Mouse (Mus musculus): Measurements from ENCODE around the gene Mettl16.

Mettl16 gene

DNA sequence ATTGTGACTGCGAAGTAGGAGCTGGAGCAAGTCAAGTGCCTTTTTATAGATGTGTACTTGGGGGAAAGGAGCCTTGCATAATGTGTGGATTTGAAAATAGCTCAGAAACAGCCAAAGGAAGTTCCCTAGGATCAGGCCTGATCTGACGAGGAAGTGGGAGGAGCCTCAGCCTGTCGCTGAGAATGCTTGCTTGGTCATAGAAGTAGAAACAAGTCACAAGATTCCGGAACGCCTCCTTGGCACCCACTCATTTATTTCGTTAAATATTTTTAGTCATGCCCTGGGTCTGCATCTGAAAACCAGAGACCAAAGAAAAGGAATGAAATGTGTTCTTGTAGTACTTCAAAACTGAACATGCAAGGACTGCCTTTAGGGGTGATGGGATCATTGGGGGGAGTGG is 68.3 kb downstream of the Mettl16 start:
- in situ Hi-C loops (cut with MboI; ENCODE audit: low pct_unique_long_range_greater_than_20kb in 1 of 2, low sequenced_read_pairs in 2 of 2, unreplicated experiment in 1 of 2): no loop called here

DNA sequence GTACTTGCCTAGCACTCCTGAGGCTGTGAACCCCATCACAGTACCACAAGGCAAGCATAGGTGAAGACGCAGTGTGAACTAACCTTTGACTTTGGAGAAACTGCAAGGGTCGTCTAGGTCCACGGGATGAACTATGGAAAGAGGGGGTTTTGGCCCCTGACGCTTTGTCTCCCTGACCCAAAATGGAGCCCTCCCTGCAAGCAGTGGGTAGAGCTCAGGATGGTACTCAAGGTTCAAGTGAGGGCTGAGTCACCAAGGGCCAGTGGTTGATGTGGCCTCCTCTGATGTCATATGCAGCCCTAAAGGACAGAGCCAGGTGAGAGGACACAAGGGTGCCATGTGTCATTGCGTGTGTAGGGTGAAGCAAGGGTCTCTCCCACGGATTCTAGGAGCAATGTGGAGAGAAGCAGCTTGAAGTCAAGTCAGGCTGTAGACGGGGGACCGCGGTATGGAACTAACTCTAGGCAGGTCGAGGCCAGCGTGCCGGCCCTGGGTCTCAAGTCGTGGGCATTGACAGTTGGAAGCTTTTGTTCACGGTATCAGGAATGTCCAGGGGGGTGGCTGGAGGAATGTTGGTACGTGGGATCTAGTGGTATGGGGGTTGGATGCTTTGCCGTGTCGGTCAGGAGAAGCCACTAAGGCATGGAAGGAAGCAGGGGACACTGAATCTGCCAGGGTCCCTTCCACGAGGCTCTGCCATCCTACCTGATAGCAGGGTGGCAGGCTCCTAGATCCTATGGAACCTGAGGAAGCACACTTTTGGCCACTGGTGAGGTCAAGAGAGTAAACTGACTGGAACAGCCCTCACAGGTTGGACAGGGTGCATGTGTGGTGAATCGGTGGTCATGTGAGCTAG is 69.5 kb downstream of the Mettl16 start:
- in situ Hi-C loops (cut with MboI; ENCODE audit: low pct_unique_long_range_greater_than_20kb in 1 of 2, low sequenced_read_pairs in 2 of 2, unreplicated experiment in 1 of 2): no loop called here

DNA sequence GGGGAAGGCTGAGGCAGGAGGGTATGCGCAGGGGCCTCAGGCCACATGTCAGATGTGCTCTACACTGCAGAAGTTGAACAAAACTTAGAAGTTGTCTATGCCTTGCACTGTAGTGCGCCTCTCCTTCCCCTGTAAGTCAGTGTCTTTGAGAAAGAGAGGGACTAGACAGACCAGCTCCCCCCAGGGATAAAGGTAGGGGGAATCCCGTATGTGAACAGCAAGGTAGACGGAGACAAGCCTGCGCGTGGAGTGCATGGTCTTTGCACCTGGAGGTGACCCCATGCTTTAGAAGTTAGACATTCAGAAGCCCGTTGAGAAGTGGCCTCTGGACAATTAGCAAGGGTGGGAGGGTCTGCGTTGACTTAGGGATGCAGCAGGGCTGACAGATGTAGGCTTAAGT is 70.1 kb downstream of the Mettl16 start:
- in situ Hi-C loops (cut with MboI; ENCODE audit: low pct_unique_long_range_greater_than_20kb in 1 of 2, low sequenced_read_pairs in 2 of 2, unreplicated experiment in 1 of 2): no loop called here

DNA sequence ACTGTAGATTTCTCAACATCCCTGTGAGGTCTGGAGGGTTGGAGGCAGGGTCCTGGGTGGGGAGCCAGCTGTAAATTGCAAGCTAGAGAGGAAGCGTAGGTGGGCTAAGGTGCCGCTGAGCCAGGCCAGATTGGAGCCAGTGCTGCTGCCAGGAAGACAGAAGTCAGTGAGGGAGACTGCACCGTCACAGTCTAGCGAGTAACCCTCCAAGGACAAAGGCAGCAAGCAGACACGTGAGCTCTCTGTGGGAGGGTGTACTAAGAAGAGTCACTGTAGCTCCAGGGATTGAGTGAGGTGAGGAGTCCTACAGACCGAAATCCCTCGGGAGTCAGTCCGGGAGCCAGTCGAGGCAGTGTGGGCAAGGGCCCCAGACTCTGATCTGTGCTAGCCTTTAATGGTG is 70.7 kb downstream of the Mettl16 start:
- in situ Hi-C loops (cut with MboI; ENCODE audit: low pct_unique_long_range_greater_than_20kb in 1 of 2, low sequenced_read_pairs in 2 of 2, unreplicated experiment in 1 of 2): no loop called here

DNA sequence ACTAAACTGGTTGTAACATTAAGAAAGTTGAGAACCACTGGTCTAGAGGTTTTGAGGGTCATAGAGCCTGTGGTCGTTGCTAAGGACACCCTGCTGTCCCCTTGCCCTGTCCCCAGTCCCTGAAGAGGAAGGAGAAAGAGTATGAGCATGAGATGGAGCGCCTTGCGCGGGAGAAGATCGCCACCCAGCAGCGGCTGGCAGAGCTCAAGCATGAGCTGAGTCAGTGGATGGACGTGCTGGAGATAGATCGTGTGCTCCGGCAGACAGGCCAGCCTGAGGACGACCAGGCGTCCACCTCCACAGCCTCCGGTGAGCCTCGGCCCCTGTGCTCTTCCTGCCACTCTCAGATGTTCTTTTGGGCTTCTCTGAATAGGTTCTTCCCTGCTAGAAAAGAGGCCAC is 71.4 kb downstream of the Mettl16 start:
- in situ Hi-C loops (cut with MboI; ENCODE audit: low pct_unique_long_range_greater_than_20kb in 1 of 2, low sequenced_read_pairs in 2 of 2, unreplicated experiment in 1 of 2): no loop called here

DNA sequence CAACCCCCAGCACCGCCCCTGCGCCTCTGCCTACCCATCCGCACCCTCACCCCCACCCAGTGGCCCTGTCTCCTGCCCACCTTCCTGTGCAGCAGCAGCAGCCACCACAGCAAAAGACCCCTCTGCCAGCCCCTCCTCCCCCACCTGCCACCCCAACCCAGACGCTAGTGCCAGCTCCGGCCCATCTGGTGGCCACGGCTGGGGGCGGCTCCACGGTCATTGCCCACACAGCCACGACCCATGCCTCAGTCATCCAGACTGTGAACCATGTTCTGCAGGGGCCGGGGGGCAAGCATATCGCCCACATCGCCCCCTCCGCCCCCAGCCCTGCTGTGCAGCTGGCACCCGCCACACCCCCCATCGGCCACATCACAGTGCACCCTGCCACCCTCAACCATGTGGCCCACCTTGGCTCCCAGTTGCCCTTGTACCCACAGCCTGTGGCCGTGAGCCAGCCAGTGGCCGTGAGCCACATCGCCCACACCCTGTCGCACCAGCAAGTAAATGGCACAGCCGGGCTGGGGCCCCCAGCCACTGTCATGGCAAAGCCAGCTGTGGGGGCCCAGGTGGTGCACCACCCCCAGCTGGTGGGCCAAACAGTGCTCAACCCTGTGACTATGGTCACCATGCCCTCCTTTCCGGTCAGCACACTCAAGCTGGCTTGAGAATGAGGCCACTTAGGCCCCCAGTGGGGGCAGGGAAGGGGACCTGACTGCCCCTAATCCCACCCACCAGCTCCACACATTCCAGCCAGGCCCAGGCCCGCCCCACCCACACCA is 72.2 kb downstream of the Mettl16 start:
- in situ Hi-C loops (cut with MboI; ENCODE audit: low pct_unique_long_range_greater_than_20kb in 1 of 2, low sequenced_read_pairs in 2 of 2, unreplicated experiment in 1 of 2): no loop called here

DNA sequence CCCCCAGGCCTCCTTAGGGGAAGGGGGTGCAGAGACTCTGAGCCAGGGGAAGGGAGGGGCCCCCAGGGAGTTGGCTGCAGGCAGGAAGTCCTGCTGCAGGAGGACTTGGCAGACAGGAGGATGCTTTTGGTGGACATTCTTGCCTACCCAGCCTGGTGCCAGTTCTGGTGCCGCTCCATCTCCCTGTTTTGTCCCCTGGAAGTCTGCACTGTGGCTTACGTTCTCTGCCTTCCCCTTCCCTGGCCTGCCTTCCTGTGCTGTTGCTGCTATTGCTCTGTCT is 72.7 kb downstream of the Mettl16 start:
- in situ Hi-C loops (cut with MboI; ENCODE audit: low pct_unique_long_range_greater_than_20kb in 1 of 2, low sequenced_read_pairs in 2 of 2, unreplicated experiment in 1 of 2): no loop called here

DNA sequence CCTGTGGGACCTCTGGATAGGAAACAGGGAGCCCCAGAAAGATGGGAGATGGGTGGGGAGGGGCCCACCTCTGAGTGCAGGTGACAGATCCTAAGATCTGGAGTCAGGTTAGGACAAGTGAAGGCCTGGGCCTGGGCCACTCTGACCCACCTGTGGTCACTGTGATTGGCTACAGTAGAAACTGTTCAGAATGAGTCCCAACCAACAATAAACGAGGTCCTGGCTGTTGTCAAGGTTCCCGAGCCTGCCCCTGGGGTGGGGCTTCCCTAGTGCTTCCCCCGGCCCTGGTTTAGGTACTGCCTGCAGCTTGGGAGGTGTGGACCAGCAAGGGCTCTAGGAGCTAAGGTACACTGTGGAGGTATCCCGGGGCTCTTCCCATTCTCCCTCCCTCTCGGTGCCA is 73.1 kb downstream of the Mettl16 start:
- in situ Hi-C loops (cut with MboI; ENCODE audit: low pct_unique_long_range_greater_than_20kb in 1 of 2, low sequenced_read_pairs in 2 of 2, unreplicated experiment in 1 of 2): no loop called here

DNA sequence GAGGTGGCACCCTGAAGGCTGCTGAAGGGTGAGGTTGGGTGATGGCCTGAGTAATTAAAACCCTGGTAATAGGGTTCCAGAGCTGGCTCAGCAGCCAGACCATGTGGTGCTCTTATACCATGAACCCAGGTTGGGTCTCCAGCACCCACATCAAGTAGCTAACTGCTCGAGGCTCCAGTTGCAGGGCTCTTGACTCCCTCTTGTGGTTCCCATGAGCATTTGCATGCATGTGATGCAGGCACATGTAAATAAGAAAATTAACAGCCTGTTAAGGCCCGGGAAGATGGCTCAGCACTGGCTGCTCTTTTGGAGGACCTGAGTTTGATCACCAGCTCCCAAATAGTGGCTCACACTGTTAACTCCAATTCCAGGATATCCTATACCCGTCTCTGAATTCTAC is 75.2 kb downstream of the Mettl16 start:
- in situ Hi-C loops (cut with MboI; ENCODE audit: low pct_unique_long_range_greater_than_20kb in 1 of 2, low sequenced_read_pairs in 2 of 2, unreplicated experiment in 1 of 2): no loop called here

DNA sequence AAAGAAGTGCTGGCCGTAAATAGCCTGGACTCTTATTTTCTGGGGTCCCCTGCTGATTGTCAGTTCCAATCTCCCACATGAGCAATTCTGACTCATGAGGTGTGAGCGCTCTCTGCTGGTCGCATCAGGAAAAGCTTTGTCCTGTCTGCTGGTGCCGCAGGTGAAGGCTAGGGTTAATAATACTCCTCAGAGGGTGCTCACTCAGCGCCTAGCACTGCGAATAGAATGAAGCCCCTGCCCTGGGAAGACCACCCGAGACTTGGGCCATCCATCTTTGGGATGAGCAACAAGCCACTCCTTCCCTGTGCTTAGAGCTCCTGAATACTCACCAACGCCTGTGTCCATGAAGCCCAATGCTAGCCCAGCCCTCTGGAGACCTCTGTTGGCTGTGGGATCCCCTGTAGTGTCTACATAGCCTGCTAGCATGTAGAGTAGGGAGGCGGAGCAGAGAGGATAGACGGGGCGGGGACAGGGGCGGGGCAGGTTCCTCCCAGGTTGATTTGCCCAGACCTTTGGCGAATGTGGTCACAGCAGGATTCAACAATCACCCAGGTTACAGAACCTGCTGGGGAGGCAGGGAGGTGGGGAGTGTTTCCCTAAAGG is 77.4 kb downstream of the Mettl16 start:
- in situ Hi-C loops (cut with MboI; ENCODE audit: low pct_unique_long_range_greater_than_20kb in 1 of 2, low sequenced_read_pairs in 2 of 2, unreplicated experiment in 1 of 2): no loop called here

DNA sequence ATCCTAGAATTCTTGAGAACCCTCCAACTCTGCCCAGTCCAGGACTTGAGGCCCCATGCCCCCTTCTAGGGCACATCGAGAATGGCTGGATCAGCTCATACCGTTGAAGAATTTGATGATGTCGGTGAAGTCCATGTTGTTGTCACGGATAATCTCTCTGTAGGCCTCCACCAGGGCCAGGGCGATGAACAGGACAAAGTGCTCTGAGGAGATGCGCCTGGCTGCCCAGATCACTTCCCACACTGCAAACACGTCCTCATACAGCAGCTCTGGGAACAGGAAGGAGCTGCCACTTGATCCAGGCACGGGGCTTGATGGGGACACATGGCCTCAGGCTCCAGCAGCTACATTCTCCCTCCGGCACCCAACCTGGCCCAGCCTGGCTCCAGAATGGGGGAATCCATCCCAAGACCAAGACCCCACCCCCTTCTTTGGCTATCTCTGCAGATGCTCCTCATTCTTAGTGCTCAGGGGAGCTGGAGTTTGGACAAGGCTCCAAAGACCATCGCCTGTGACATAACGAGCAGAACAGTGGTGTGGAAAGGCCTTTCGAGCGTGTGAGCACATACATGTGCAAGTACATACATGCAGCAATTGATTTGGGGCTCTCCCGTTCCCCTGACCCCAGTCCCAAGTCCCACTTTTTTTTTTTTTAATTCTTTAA is 80.5 kb downstream of the Mettl16 start:
- in situ Hi-C loops (cut with MboI; ENCODE audit: low pct_unique_long_range_greater_than_20kb in 1 of 2, low sequenced_read_pairs in 2 of 2, unreplicated experiment in 1 of 2): no loop called here

DNA sequence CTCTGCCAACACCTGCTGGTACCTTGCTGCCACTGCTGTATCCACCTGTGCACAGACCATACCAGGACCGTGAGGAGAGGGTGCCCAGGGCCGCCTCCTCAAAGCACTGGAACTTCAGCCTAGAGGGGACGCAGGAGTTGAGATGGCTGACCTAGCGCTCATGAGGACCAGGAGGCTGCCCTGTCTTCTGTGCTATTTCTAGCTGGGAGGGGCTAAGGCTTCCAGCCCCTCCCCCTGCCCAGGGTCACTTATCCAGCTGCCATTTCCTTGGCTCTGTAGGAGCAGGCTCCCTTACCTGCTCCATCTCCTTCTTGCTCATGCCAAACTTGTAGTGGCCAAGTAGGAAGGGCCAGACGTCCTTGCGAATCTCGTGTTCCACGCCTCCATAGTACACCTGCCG is 87.1 kb downstream of the Mettl16 start:
- in situ Hi-C loops (cut with MboI; ENCODE audit: low pct_unique_long_range_greater_than_20kb in 1 of 2, low sequenced_read_pairs in 2 of 2, unreplicated experiment in 1 of 2): no loop called here

DNA sequence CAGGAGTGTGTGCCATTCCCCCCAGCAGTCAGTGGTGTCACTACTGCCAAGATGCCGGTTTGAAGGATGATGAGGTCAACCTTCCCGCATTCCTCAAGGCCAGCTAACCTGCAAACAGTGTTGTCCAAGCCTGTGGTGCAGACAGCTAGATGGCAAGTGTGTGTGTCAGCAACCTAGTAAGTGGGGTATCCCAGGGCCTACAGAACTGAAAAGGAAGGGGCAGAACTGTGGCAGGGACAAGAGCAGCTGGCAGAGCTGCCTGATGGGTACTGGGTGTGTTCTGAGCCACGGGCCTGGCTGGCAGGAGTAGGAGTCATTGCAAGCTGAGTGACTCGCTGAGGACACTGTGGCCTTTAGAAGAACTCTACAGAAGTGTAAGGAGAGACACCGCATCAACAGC is 91.5 kb downstream of the Mettl16 start:
- in situ Hi-C loops (cut with MboI; ENCODE audit: low pct_unique_long_range_greater_than_20kb in 1 of 2, low sequenced_read_pairs in 2 of 2, unreplicated experiment in 1 of 2): no loop called here

DNA sequence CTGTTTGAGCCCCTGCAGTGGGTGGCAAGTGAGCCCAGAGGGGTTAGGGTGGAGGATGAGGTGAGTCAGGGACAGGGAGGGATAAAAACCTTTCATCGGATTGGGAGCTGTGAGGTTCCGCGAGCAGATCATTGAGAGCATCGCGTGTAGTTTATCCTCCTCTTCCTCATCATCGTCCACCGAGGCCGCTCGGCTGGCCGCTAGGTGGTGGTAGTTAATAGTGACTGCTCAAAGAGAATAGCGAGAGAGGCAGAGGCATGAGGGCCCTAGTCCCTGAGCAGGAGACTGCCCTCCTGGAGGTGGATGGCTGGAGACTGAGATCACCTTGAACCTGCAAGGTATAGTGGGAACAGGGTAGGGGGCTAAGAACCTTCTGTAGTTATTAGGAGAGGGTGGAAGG is 92.8 kb downstream of the Mettl16 start:
- in situ Hi-C loops (cut with MboI; ENCODE audit: low pct_unique_long_range_greater_than_20kb in 1 of 2, low sequenced_read_pairs in 2 of 2, unreplicated experiment in 1 of 2): no loop called here

DNA sequence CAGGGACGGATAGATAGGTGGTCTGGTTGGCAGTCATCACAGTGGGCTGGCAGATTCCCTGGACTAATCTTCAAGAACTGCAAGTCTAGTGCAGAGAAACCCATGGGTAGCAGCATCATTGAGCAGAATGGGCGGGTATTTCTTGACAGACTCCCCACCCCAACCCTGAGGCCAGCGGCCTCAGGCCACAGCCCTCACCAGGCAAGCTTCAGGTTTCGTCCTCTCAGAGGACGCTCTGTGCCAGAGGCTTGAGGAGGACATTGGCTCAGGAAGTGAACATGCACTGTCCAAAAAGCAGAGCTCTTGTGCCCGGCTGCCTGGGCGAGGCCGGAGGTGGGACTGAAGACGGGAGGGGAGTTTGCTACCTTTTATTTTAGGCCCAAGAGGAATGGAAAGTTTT is 93.8 kb downstream of the Mettl16 start:
- in situ Hi-C loops (cut with MboI; ENCODE audit: low pct_unique_long_range_greater_than_20kb in 1 of 2, low sequenced_read_pairs in 2 of 2, unreplicated experiment in 1 of 2): no loop called here

DNA sequence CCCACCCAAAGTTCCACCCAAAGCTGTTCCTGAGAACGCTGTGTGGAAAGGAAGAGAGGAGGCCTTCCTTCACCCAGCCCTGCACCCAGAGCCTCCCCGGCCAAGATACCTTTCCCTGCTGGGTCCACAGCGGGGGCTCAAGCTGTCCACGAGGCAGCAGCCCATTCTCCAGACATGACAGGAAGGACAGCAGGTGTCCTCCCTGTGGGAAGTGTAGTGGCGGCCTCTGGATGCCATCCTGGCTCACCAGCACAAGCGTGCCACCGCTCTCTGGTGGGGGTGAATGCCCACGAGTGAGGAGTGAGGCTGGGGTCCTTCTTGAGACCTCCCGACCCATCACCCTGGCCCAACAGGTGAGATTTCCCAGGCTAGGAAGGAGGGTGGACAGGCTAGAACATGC is 94.6 kb downstream of the Mettl16 start:
- in situ Hi-C loops (cut with MboI; ENCODE audit: low pct_unique_long_range_greater_than_20kb in 1 of 2, low sequenced_read_pairs in 2 of 2, unreplicated experiment in 1 of 2): no loop called here

DNA sequence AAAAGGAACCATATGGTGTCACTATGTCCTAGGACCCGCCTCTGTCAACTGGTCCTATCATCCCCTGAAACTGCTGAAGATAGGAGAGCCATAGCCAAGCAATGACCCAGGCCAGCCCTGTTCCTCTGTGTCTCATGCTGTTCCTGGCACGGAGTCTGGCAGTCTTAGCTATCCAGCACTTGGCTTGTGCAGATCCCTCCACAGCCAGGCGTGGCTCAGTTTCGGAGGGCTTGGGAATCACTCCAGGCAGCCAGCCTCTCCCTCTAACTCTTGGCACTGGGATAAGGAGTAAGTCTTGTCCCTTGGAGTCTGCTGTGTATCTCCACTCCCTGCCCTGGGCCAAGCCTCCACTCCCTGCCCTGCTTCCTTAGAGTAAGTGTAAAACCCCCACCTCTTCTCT is 96.0 kb downstream of the Mettl16 start:
- in situ Hi-C loops (cut with MboI; ENCODE audit: low pct_unique_long_range_greater_than_20kb in 1 of 2, low sequenced_read_pairs in 2 of 2, unreplicated experiment in 1 of 2): no loop called here

DNA sequence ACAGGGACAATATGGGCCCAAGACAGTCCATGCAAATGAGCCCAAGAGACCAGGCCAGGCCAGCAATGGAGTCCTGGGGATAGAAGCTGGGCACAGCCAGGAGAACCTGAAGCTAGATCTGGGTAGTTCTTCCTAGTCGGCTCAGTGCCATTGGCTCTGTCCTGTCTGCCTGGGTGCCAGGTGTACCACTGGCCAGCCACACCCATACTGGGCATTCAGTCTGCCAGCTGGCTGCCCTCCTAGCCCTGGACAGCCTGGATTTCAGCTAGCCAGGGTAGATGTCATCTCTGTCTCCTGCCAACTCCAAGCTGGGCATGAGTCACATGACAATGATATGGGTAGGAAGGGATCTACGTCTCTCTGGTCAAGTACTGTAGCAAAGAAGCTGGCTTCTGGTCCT is 96.6 kb downstream of the Mettl16 start:
- in situ Hi-C loops (cut with MboI; ENCODE audit: low pct_unique_long_range_greater_than_20kb in 1 of 2, low sequenced_read_pairs in 2 of 2, unreplicated experiment in 1 of 2): no loop called here

DNA sequence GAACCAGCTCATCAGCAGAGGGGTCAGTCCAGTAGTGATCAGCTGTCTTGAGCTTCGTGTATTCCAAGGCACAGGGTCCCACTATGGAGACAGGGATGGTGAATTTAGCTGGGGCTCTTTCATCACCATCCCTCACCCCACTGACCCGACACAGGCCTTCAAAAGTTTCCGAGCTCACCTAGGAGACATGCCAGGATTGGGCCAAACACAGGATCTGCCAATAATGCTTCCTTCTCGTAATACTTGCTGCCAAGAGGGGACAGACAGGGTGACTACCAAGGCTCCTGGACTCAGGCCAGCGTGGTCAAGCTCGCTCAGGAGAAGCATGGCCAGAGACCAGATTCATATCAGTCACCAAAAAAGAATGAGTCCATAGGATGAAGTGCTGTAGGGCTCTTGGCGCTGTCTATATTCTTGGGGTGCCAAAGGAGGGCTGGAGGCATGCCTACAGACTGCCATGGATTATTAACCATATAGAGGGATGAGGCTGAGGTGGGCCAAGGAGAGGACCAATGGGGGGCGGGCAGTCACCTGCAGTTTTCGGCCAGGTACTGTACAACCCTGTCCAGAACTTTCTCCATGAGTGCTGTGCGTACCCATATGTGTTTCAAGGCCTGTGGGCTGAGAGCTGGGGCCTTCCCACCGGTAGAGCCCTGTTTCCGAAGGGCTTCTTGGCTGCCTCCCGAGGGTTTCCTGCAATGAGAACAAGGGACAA is 97.6 kb downstream of the Mettl16 start:
- in situ Hi-C loops (cut with MboI; ENCODE audit: low pct_unique_long_range_greater_than_20kb in 1 of 2, low sequenced_read_pairs in 2 of 2, unreplicated experiment in 1 of 2): no loop called here
